Mouse (Mus musculus): ENCODE results near the gene Mllt1. TPM values are rescaled to one million over a fixed set of nuclear protein-coding genes. Genes with fewer than 3 reads are reported as not detected.

Gene Mllt1
- polyA plus RNA-seq, 2 experiments: 34.5 to 98.3 TPM

DNA sequence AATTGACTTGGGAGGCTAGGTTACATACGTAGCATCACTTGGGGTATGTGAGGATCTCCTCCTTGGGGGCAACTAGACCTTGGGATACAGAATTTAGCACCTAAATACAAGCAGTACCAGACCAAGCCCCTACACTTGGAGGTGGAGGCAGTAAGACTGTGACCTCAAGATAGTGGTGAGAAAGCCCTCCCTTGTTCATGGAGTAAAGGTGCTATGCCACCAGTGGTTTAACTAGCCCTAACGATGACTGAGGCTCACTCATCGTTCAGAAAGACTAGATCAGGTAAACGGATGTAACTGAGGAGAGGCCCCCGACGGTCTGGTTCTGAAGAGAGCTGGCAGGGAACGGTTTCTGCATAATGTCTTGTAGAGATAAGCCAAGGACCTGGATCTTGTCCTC is 1.5 kb upstream of the Mllt1 start:
- no peak overlapping the region for H3K27ac ChIP-seq (replicated peaks; ENCODE audit: low read depth, low read length)
- peaks cover 20% of the 10 kb centered on the region for H3K4me1 ChIP-seq (ENCODE audit: control insufficient read depth, insufficient read depth, low read length)
- H3K9ac ChIP-seq (ENCODE audit: low read depth, low read length, severe bottlenecking): no peak overlapping the region
- no peaks in the 10 kb centered on the region for H3K36me3 ChIP-seq (ENCODE audit: control insufficient read depth, insufficient read depth, low read length)
- H3K27me3 ChIP-seq (ENCODE audit: control insufficient read depth, insufficient read depth, low read length): no peaks in the 10 kb centered on the region
- 93% methylated on average over 7 of the region's 7 CpGs for WGBS
- TF ChIP-seq POLR2A (IDR thresholded peaks at IDR 0.05; ENCODE audit: borderline replicate concordance, extremely low read depth, insufficient read depth, insufficient read length): no peak
- no peak for DNase-seq (ENCODE audit: low spot score)
- H3K9me3 ChIP-seq (ENCODE audit: control insufficient read depth, low read length): no peaks in the 10 kb centered on the region
- no peak overlapping the region for H3K4me3 ChIP-seq (replicated peaks; ENCODE audit: low read length)
- no peak overlapping the region for H3K4me2 ChIP-seq (replicated peaks; ENCODE audit: low read depth, low read length, severe bottlenecking)
- no peak for ATAC-seq (ENCODE audit: low FRiP score, low read depth)

DNA sequence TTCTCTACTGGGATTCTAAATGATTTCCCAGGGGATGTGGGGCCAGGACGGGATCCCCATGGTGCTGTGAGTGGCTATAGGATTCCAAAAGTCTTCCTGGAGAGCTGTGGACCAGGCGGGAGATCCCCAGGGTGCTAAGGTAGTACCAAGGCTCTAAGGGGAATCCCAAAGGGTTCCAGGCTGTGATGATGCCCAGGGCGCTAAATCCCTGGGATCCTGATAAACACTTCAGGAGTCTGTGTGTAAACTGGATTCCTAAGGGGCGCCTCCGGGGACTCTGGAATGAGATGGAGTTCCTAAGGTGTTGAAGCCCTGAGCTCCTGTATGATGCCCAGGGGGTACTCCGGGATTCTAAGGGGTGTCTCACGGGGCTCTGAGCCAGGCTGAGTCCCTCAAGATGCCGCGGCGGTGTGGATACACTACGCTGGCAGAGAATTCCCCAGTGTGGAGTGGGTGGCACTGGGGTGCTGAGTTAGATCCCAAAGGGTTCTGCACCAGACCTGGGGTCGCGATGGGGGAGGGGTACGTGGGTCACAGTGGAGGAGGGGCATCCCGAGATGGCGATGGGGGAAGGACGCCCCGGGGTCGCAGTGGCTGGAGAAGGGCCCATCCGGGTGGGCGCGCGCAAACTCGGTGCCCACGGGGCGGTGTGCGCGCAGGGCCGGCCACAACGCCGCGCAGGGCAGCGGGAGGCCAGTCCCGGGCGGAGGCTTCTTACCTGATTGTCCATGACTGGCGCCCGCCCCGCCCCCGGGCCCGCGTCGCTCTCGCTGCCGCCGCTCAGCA is 477 bp downstream of the Mllt1 start:
- Histone ChIP-seq H3K9me3 (ENCODE audit: control insufficient read depth, low read length) (no peaks in the 10 kb centered on the region), H3K27ac (replicated peaks; ENCODE audit: low read depth, low read length) (peak overlapping the region; percentile 71), H3K4me3 (replicated peaks; ENCODE audit: low read length) (peak overlapping the region; percentile 94), H3K27me3 (ENCODE audit: control insufficient read depth, insufficient read depth, low read length) (no peaks in the 10 kb centered on the region), H3K36me3 (ENCODE audit: control insufficient read depth, insufficient read depth, low read length) (no peaks in the 10 kb centered on the region; the same call in 1 of the 2 replicates), H3K9ac (ENCODE audit: low read depth, low read length, severe bottlenecking) (peak overlapping the region; percentile 96), H3K4me2 (replicated peaks; ENCODE audit: low read depth, low read length, severe bottlenecking) (peak overlapping the region; percentile 89), H3K4me1 (ENCODE audit: control insufficient read depth, insufficient read depth, low read length) (peaks cover 20% of the 10 kb centered on the region)
- DNase-seq (ENCODE audit: low spot score) (no peak), ATAC-seq (ENCODE audit: low FRiP score, low read depth) (peak; percentile 30)
- TF ChIP-seq POLR2A (IDR thresholded peaks at IDR 0.05; ENCODE audit: borderline replicate concordance, extremely low read depth, insufficient read depth, insufficient read length): no peak
- WGBS: 3% methylated on average over 20 of the region's 45 CpGs

DNA sequence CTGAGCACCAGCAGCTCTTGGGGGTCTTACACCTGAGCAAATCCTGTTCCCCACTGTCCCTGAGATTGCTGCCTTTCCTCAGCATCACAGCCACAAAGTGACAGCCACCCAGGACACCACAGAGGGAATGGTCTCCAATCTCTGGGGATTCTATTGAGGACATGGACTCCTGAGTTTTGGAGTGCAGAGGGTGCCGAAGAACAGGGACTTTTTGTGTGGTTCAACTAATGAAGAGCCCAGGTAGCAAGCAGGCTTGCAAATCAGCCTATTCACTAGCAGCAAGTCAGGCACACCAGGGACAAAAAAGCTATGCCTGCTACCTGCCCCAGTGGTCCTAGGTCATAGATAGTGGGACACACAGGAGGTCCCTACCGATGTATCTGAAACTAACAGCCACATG is 1.8 kb downstream of the Mllt1 start:
- H3K4me1 ChIP-seq (ENCODE audit: control insufficient read depth, insufficient read depth, low read length): peaks cover 20% of the 10 kb centered on the region
- H3K27ac ChIP-seq (replicated peaks; ENCODE audit: low read depth, low read length): no peak overlapping the region
- H3K4me3 ChIP-seq (replicated peaks; ENCODE audit: low read length): no peak overlapping the region
- H3K36me3 ChIP-seq (ENCODE audit: control insufficient read depth, insufficient read depth, low read length): no peaks in the 10 kb centered on the region; the same call in none of the 2 replicates
- 0 out of 2 replicates have a peak overlapping the region, but pooled peaks have one; percentile 96 for H3K9ac ChIP-seq (ENCODE audit: low read depth, low read length, severe bottlenecking)
- ATAC-seq (ENCODE audit: low FRiP score, low read depth) (no peak), DNase-seq (ENCODE audit: low spot score) (no peak)
- H3K27me3 ChIP-seq (ENCODE audit: control insufficient read depth, insufficient read depth, low read length): no peaks in the 10 kb centered on the region
- H3K9me3 ChIP-seq (ENCODE audit: control insufficient read depth, low read length): no peaks in the 10 kb centered on the region
- H3K4me2 ChIP-seq (replicated peaks; ENCODE audit: low read depth, low read length, severe bottlenecking): no peak overlapping the region
- TF ChIP-seq POLR2A (IDR thresholded peaks at IDR 0.05; ENCODE audit: borderline replicate concordance, extremely low read depth, insufficient read depth, insufficient read length): no peak
- 89% methylated on average over 2 of the region's 2 CpGs for WGBS

DNA sequence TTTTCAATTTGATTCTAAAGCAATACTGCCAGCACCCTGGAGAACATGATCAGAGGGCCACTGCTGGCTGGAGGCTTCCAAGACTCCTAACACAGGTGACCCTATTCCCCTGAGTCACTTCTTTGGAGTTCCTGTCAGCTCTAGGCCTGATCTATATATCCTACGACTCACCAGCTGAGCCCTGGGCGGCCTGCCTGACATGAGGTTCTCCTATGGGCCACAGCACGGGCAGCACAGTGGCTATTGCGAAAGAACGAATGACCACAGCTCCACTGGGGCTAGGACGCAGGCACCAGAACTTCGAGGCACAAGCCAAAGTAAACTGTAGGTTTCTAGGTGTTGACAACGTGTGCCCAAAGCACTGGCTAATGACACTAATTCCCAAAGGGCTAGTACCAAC is 5.2 kb downstream of the Mllt1 start:
- no peaks in the 10 kb centered on the region for H3K27me3 ChIP-seq (ENCODE audit: control insufficient read depth, insufficient read depth, low read length)
- no peak overlapping the region for H3K4me2 ChIP-seq (replicated peaks; ENCODE audit: low read depth, low read length, severe bottlenecking)
- ATAC-seq (ENCODE audit: low FRiP score, low read depth) (no peak), DNase-seq (ENCODE audit: low spot score) (no peak)
- peaks cover 8% of the 10 kb centered on the region for H3K36me3 ChIP-seq (ENCODE audit: control insufficient read depth, insufficient read depth, low read length)
- no peak overlapping the region for H3K4me3 ChIP-seq (replicated peaks; ENCODE audit: low read length)
- no peak for TF ChIP-seq POLR2A (IDR thresholded peaks at IDR 0.05; ENCODE audit: borderline replicate concordance, extremely low read depth, insufficient read depth, insufficient read length)
- H3K4me1 ChIP-seq (ENCODE audit: control insufficient read depth, insufficient read depth, low read length): peaks cover 16% of the 10 kb centered on the region
- H3K27ac ChIP-seq (replicated peaks; ENCODE audit: low read depth, low read length): no peak overlapping the region
- H3K9ac ChIP-seq (ENCODE audit: low read depth, low read length, severe bottlenecking): no peak overlapping the region
- no peaks in the 10 kb centered on the region for H3K9me3 ChIP-seq (ENCODE audit: control insufficient read depth, low read length)
- 79% methylated on average over 8 of the region's 8 CpGs for WGBS

DNA sequence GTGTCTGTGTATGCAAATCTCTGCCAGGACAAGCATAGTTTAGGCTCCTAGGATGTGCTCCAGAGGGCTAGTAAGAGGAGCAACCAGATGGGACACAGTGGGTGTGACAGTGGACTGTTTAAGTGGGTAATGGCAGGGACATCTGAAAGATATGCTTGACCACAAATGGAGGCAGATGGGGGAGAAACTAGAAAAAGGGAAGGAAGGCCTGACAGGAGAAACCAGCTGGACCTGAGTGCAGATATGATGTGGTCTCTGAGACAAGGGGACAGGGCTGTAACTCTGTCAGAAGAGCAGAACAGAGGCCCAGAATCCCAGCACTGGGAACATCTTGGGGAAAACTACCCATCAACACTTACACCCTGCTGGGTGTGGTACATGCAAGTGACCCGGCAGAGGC is 5.7 kb downstream of the Mllt1 start:
- DNase-seq (ENCODE audit: low spot score): no peak

More for the DNA sequence above, 5.7 kb downstream of the Mllt1 start:
- no peaks in the 10 kb centered on the region for H3K9me3 ChIP-seq (ENCODE audit: control insufficient read depth, low read length)
- no peak overlapping the region for H3K4me3 ChIP-seq (replicated peaks; ENCODE audit: low read length)
- peaks cover 16% of the 10 kb centered on the region for H3K4me1 ChIP-seq (ENCODE audit: control insufficient read depth, insufficient read depth, low read length)
- no peaks in the 10 kb centered on the region for H3K27me3 ChIP-seq (ENCODE audit: control insufficient read depth, insufficient read depth, low read length)
- WGBS: 81% methylated on average over 1 of the region's 1 CpGs
- H3K9ac ChIP-seq (ENCODE audit: low read depth, low read length, severe bottlenecking): no peak overlapping the region
- no peak overlapping the region for H3K4me2 ChIP-seq (replicated peaks; ENCODE audit: low read depth, low read length, severe bottlenecking)
- peaks cover 12% of the 10 kb centered on the region for H3K36me3 ChIP-seq (ENCODE audit: control insufficient read depth, insufficient read depth, low read length)
- H3K27ac ChIP-seq (replicated peaks; ENCODE audit: low read depth, low read length): no peak overlapping the region
- no peak for TF ChIP-seq POLR2A (IDR thresholded peaks at IDR 0.05; ENCODE audit: borderline replicate concordance, extremely low read depth, insufficient read depth, insufficient read length)
- no peak for ATAC-seq (ENCODE audit: low FRiP score, low read depth)
